Mouse (Mus musculus) frontal cortex, postnatal 14 days (tissue): ENCODE measurements around the gene Prss22.
A peak's percentile ranks its signal among the peaks of the same experiment; 100 is the strongest.
"Not testable (repeated sequence)": the region's sequence is repeated elsewhere in the genome, so short reads cannot be mapped to it uniquely, and the experiment has no call there.

Experiments
- DNase-seq, 2 experiments: peaks; one replicate each; pipeline ENCODE4 v3.0.0; 2022; ENCODE audit warnings: low spot score in 2 of 2

The Prss22 gene

GRCm38 (mm10) chr17:23995421-23995820, 2.5 kb downstream of the Prss22 start:
- DNase-seq: no peak

GRCm38 (mm10) chr17:23994667-23995066, 3.2 kb downstream of the Prss22 start:
- no peak for DNase-seq

- peak; percentile 92 to 97 for DNase-seq
Observed at GRCm38 (mm10) chr17:23993559-23994428, 4.1 kb downstream of the Prss22 start.

GRCm38 (mm10) chr17:23992789-23993553, 4.9 kb downstream of the Prss22 start:
- no peak for DNase-seq

- DNase-seq: no peak
Observed at GRCm38 (mm10) chr17:23989802-23990201, 8.1 kb downstream of the Prss22 start.

GRCm38 (mm10) chr17:23984989-23985388, 12.9 kb downstream of the Prss22 start:
- DNase-seq: no peak

GRCm38 (mm10) chr17:23982912-23983311, 15.0 kb downstream of the Prss22 start:
- no peak for DNase-seq

- DNase-seq: no peak
Observed at GRCm38 (mm10) chr17:23980297-23980909, 17.5 kb downstream of the Prss22 start, which contains the start of gene Prss30. Gene Prss30, minus strand, starts transcription at chr17:23980566.

GRCm38 (mm10) chr17:23979471-23979870, 18.4 kb downstream of the Prss22 start:
- DNase-seq: no peak

GRCm38 (mm10) chr17:23976665-23977064, 21.2 kb downstream of the Prss22 start:
- no peak for DNase-seq

GRCm38 (mm10) chr17:23971315-23971714, 26.6 kb downstream of the Prss22 start:
- DNase-seq: no peak

- DNase-seq: peak in 1 of 2 experiments; percentile 68
Observed at GRCm38 (mm10) chr17:23969231-23969630, 28.7 kb downstream of the Prss22 start.

- no peak for DNase-seq
Observed at GRCm38 (mm10) chr17:23968780-23969179, 29.1 kb downstream of the Prss22 start.

GRCm38 (mm10) chr17:23966658-23967401, 31.1 kb downstream of the Prss22 start:
- no peak for DNase-seq

GRCm38 (mm10) chr17:23965805-23966425, 32.0 kb downstream of the Prss22 start:
- no peak for DNase-seq

GRCm38 (mm10) chr17:23961573-23962122, 36.3 kb downstream of the Prss22 start:
- no peak for DNase-seq

- peak; percentile 56 to 83 for DNase-seq
Observed at GRCm38 (mm10) chr17:23960084-23960738, 37.7 kb downstream of the Prss22 start.

GRCm38 (mm10) chr17:23955174-23955573, 42.7 kb downstream of the Prss22 start, which contains the start of gene Sbpl:
Gene Sbpl, minus strand, starts transcription at chr17:23955274.
- no peak for DNase-seq

GRCm38 (mm10) chr17:23950828-23951227, 47.1 kb downstream of the Prss22 start:
- not testable (repeated sequence) for DNase-seq

GRCm38 (mm10) chr17:23949068-23949467, 48.8 kb downstream of the Prss22 start:
- no peak for DNase-seq
